Mouse (Mus musculus): ENCODE data around the gene Gm20696.

GRCm38 (mm10) chr6:99617867-99618266 is 48.7 kb downstream of the Gm20696 start:
- no peak for TF ChIP-seq GATA1 (IDR thresholded peaks at IDR 0.05; ENCODE audit: borderline replicate concordance, low read length)
- TF ChIP-seq FLI1 (IDR thresholded peaks at IDR 0.05; ENCODE audit: low read length), result no peak
